Mouse (Mus musculus): Measurements from ENCODE around the gene Rps24. TPM values are rescaled to one million over a fixed set of nuclear protein-coding genes. Genes with fewer than 3 reads are reported as not detected.
"Not testable (repeated sequence)": the region's sequence is repeated elsewhere in the genome, so short reads cannot be mapped to it uniquely, and the experiment has no call there.

Rps24 gene
- polyA plus RNA-seq (2012; rRNA removed), result 1,321 and 1,839 TPM in 2 replicates
- polyA plus RNA-seq (2014; fragmentation: Nextera tagmentation; extraction: Ambion mirVana), result 817 and 888 TPM in 2 replicates

- Histone ChIP-seq H3K4me1 (replicated peaks; ENCODE audit: control insufficient read depth in 2 of 2, insufficient read depth in 2 of 2, low read length in 1 of 2) (peaks cover 7 to 16% of the 10 kb centered on the region in 2 experiments; a peak in 3 of 4 replicates), H3K9me3 (ENCODE audit: control insufficient read depth, low read length) (no peaks in the 10 kb centered on the region), H3K27me3 (ENCODE audit: control insufficient read depth, insufficient read depth, low read length) (no peaks in the 10 kb centered on the region), H3K9ac (replicated peaks) (peak within 1 kb of the TSS; percentile 77), H3K4me3 (ENCODE audit: insufficient read depth in 1 of 2, low read depth in 2 of 2, low read length in 2 of 2) (peak within 1 kb of the TSS; percentile 71 to 90), H3K36me3 (replicated peaks; ENCODE audit: control insufficient read depth, insufficient read depth, low read depth) (peaks cover 21% of the 10 kb centered on the region), H3K4me2 (ENCODE audit: low read depth) (peak within 1 kb of the TSS; percentile 80), H3K27ac (no peak within 1 kb of the TSS)
- ATAC-seq (ENCODE audit: insufficient read depth) (peak; percentile 59), DNase-seq (ENCODE audit: low read depth in 3 of 3, low spot score in 3 of 3) (peak; percentile 78 to 81 (median 78))
- WGBS (ENCODE audit: insufficient replicate concordance), result under 1% methylated on average over 30 of the region's 30 CpGs
- 0 out of 2 replicates have a peak, but pooled peaks have one; percentile 29 for TF ChIP-seq EP300 (IDR thresholded peaks at IDR 0.05; ENCODE audit: low read depth)
- peak; percentile 96 for TF ChIP-seq CTCF (IDR thresholded peaks at IDR 0.05; ENCODE audit: low read depth)
These were observed at the start of gene Rps24, which contains the start of gene Polr3a for GRCm38 (mm10) chr14:24486773-24487227. Rps24 (plus strand) TSS chr14:24487125. Polr3a (minus strand) TSS chr14:24487058.

- not testable (repeated sequence) for H3K4me3 ChIP-seq (ENCODE audit: insufficient read depth in 1 of 2, low read depth in 2 of 2, low read length in 2 of 2); H3K9me3 ChIP-seq (ENCODE audit: control insufficient read depth, low read length); H3K4me1 ChIP-seq (replicated peaks; ENCODE audit: control insufficient read depth in 2 of 2, insufficient read depth in 2 of 2, low read length in 1 of 2); H3K36me3 ChIP-seq (replicated peaks; ENCODE audit: control insufficient read depth, insufficient read depth, low read depth); H3K27me3 ChIP-seq (ENCODE audit: control insufficient read depth, insufficient read depth, low read length); DNase-seq (ENCODE audit: low read depth in 3 of 3, low spot score in 3 of 3); H3K4me2 ChIP-seq (ENCODE audit: low read depth); ATAC-seq (ENCODE audit: insufficient read depth); H3K9ac ChIP-seq (replicated peaks); H3K27ac ChIP-seq
- 24% methylated on average over 4 of the region's 4 CpGs for WGBS (ENCODE audit: insufficient replicate concordance)
These were observed 43.4 kb upstream of the Rps24 start for GRCm38 (mm10) chr14:24443529-24443928.

GRCm38 (mm10) chr14:24458191-24458590, 28.7 kb upstream of the Rps24 start:
- TF ChIP-seq EP300 (IDR thresholded peaks at IDR 0.05; ENCODE audit: low read depth) (no peak), CTCF (IDR thresholded peaks at IDR 0.05; ENCODE audit: low read depth) (no peak)
- H3K36me3 ChIP-seq (replicated peaks; ENCODE audit: control insufficient read depth, insufficient read depth, low read depth), result peaks cover 29% of the 10 kb centered on the region
- ATAC-seq (ENCODE audit: insufficient read depth), result no peak

GRCm38 (mm10) chr14:24468806-24469205, 18.1 kb upstream of the Rps24 start:
- 81% methylated on average over 6 of the region's 6 CpGs for WGBS (ENCODE audit: insufficient replicate concordance)
- Histone ChIP-seq H3K27me3 (ENCODE audit: control insufficient read depth, insufficient read depth, low read length) (no peaks in the 10 kb centered on the region), H3K9ac (replicated peaks) (no peak overlapping the region), H3K4me3 (ENCODE audit: insufficient read depth in 1 of 2, low read depth in 2 of 2, low read length in 2 of 2) (no peak overlapping the region), H3K4me1 (replicated peaks; ENCODE audit: control insufficient read depth in 2 of 2, insufficient read depth in 2 of 2, low read length in 1 of 2) (no peaks in the 10 kb centered on the region), H3K27ac (no peak overlapping the region), H3K9me3 (ENCODE audit: control insufficient read depth, low read length) (no peaks in the 10 kb centered on the region), H3K4me2 (ENCODE audit: low read depth) (no peak overlapping the region), H3K36me3 (replicated peaks; ENCODE audit: control insufficient read depth, insufficient read depth, low read depth) (peaks cover 16% of the 10 kb centered on the region)
- TF ChIP-seq CTCF (IDR thresholded peaks at IDR 0.05; ENCODE audit: low read depth) (no peak), EP300 (IDR thresholded peaks at IDR 0.05; ENCODE audit: low read depth) (no peak)
- ATAC-seq (ENCODE audit: insufficient read depth) (no peak), DNase-seq (ENCODE audit: low read depth in 3 of 3, low spot score in 3 of 3) (no peak)

More at GRCm38 (mm10) chr14:24458191-24458590, 28.7 kb upstream of the Rps24 start:
- H3K27me3 ChIP-seq (ENCODE audit: control insufficient read depth, insufficient read depth, low read length), result no peaks in the 10 kb centered on the region
- DNase-seq (ENCODE audit: low read depth in 3 of 3, low spot score in 3 of 3), result no peak
- no peak overlapping the region for H3K4me3 ChIP-seq (ENCODE audit: insufficient read depth in 1 of 2, low read depth in 2 of 2, low read length in 2 of 2)
- WGBS (ENCODE audit: insufficient replicate concordance), result 61% methylated on average over 3 of the region's 3 CpGs
- H3K9ac ChIP-seq (replicated peaks), result no peak overlapping the region
- H3K4me1 ChIP-seq (replicated peaks; ENCODE audit: control insufficient read depth in 2 of 2, insufficient read depth in 2 of 2, low read length in 1 of 2), result no peaks in the 10 kb centered on the region
- H3K27ac ChIP-seq, result no peak overlapping the region
- H3K9me3 ChIP-seq (ENCODE audit: control insufficient read depth, low read length), result no peaks in the 10 kb centered on the region
- no peak overlapping the region for H3K4me2 ChIP-seq (ENCODE audit: low read depth)

- ATAC-seq (ENCODE audit: insufficient read depth) (peak; percentile 3; the same call in 1 of the 2 replicates), DNase-seq (ENCODE audit: low read depth in 3 of 3, low spot score in 3 of 3) (no peak)
- Histone ChIP-seq H3K9me3 (ENCODE audit: control insufficient read depth, low read length) (no peaks in the 10 kb centered on the region), H3K36me3 (replicated peaks; ENCODE audit: control insufficient read depth, insufficient read depth, low read depth) (peaks cover 22% of the 10 kb centered on the region), H3K27me3 (ENCODE audit: control insufficient read depth, insufficient read depth, low read length) (no peaks in the 10 kb centered on the region), H3K4me1 (replicated peaks; ENCODE audit: control insufficient read depth in 2 of 2, insufficient read depth in 2 of 2, low read length in 1 of 2) (peaks cover 7 to 12% of the 10 kb centered on the region in 2 experiments; a peak in 3 of 4 replicates), H3K9ac (replicated peaks) (peak overlapping the region; percentile 77), H3K27ac (no peak overlapping the region), H3K4me2 (ENCODE audit: low read depth) (peak overlapping the region; percentile 80), H3K4me3 (ENCODE audit: insufficient read depth in 1 of 2, low read depth in 2 of 2, low read length in 2 of 2) (peak overlapping the region; percentile 71 to 90)
- TF ChIP-seq EP300 (IDR thresholded peaks at IDR 0.05; ENCODE audit: low read depth) (no peak), CTCF (IDR thresholded peaks at IDR 0.05; ENCODE audit: low read depth) (no peak)
- 6% methylated on average over 13 of the region's 13 CpGs for WGBS (ENCODE audit: insufficient replicate concordance)
These were observed 621 bp upstream of the Rps24 start for GRCm38 (mm10) chr14:24486241-24486767.

GRCm38 (mm10) chr14:24489772-24490171, 2.8 kb downstream of the Rps24 start:
- 81% methylated on average over 7 of the region's 7 CpGs for WGBS (ENCODE audit: insufficient replicate concordance)
- peaks cover 18 to 25% of the 10 kb centered on the region in 2 experiments for H3K4me1 ChIP-seq (replicated peaks; ENCODE audit: control insufficient read depth in 2 of 2, insufficient read depth in 2 of 2, low read length in 1 of 2)
- H3K36me3 ChIP-seq (replicated peaks; ENCODE audit: control insufficient read depth, insufficient read depth, low read depth), result peaks cover 32% of the 10 kb centered on the region
- not testable (repeated sequence) for ATAC-seq (ENCODE audit: insufficient read depth); H3K27ac ChIP-seq; DNase-seq (ENCODE audit: low read depth in 3 of 3, low spot score in 3 of 3); H3K4me2 ChIP-seq (ENCODE audit: low read depth); H3K9ac ChIP-seq (replicated peaks); H3K9me3 ChIP-seq (ENCODE audit: control insufficient read depth, low read length); H3K27me3 ChIP-seq (ENCODE audit: control insufficient read depth, insufficient read depth, low read length); H3K4me3 ChIP-seq (ENCODE audit: insufficient read depth in 1 of 2, low read depth in 2 of 2, low read length in 2 of 2)
